Mouse (Mus musculus) heart, embryonic 16.5 days (tissue): ENCODE data around the gene Fam198a. TPM values are rescaled to one million over a fixed set of nuclear protein-coding genes. Genes with fewer than 3 reads are reported as not detected.

Experiments used
- ATAC-seq: fragments of 200-750 bp; cut with Nextera tagmentation; replicated peaks from 2 replicates; pipeline ENCODE4 v1.8.0; 2017; ENCODE audit warnings: moderate number of reproducible peaks; ENCODE audit not compliant: insufficient read depth, low FRiP score; ENCODE audit errors: extremely low read depth
- H3K27ac ChIP-seq: fragments of 300-500 bp; sonication (generic); 2 replicates; pipeline ENCODE4 v1.5.1; 2014; ENCODE audit warnings: mild to moderate bottlenecking, low read length, control low read depth, moderate library complexity
- H3K27me3 ChIP-seq: fragments of 300-500 bp; sonication (generic); 2 replicates; pipeline ENCODE4 v1.6.1; 2014; ENCODE audit warnings: low read length, mixed read lengths; ENCODE audit not compliant: control insufficient read depth, insufficient read depth
- H3K36me3 ChIP-seq: fragments of 300-500 bp; sonication (generic); 2 replicates; pipeline ENCODE4 v1.6.1; 2014; ENCODE audit not compliant: control insufficient read depth, insufficient read depth
- H3K4me1 ChIP-seq: fragments of 300-500 bp; sonication (generic); 2 replicates; pipeline ENCODE4 v1.6.1; 2014; ENCODE audit warnings: low read length, mixed read lengths; ENCODE audit not compliant: control insufficient read depth, insufficient read depth
- H3K4me2 ChIP-seq: fragments of 300-500 bp; sonication (generic); 2 replicates; pipeline ENCODE4 v1.6.1; 2014; ENCODE audit warnings: low read depth, mild to moderate bottlenecking, control low read depth, low read length
- H3K4me3 ChIP-seq: fragments of 300-500 bp; sonication (generic); 2 replicates; pipeline ENCODE4 v1.5.1; 2014; ENCODE audit warnings: mild to moderate bottlenecking, control low read depth, low read length
- H3K9ac ChIP-seq: fragments of 300-500 bp; sonication (generic); 2 replicates; pipeline ENCODE4 v1.6.1; 2014; ENCODE audit warnings: low read length, control low read depth
- H3K9me3 ChIP-seq: fragments of 300-500 bp; sonication (generic); replicated peaks from 2 replicates; pipeline ENCODE4 v1.6.1; 2016; ENCODE audit warnings: low read length; ENCODE audit not compliant: control insufficient read depth
- WGBS: fragments of 180-500 bp; shearing (Covaris S2); extraction: QIAGEN DNeasy Blood & Tissue Kit; methylation state at CpG from one replicate; pipeline ENCODE4 v1.1.7; 2014; 5-methylcytosine and 5-hydroxymethylcytosine counted together
- polyA plus RNA-seq: library from polyadenylated mRNA; unstranded; fragments of >200 nt; fragmentation: Nextera tagmentation; extraction: Ambion mirVana; gene quantifications from 2 replicates; pipeline ENCODE4 v1.2.1, GENCODE M21; 2015

The Fam198a gene
- polyA plus RNA-seq, 1 experiment from 2014 or later: 1.8 TPM

GRCm38 (mm10) chr9:121983504-121983903 lies 32.7 kb downstream of the Fam198a start:
- Histone ChIP-seq H3K27me3 (no peaks in the 10 kb centered on the region), H3K9me3 (no peaks in the 10 kb centered on the region), H3K4me3 (no peak overlapping the region), H3K4me1 (no peaks in the 10 kb centered on the region), H3K4me2 (no peak overlapping the region), H3K36me3 (peaks cover 7% of the 10 kb centered on the region; the same call in 1 of the 2 replicates), H3K9ac (no peak overlapping the region), H3K27ac (no peak overlapping the region)
- no peak for ATAC-seq
- WGBS: 43% methylated on average over 15 of the region's 15 CpGs

- Histone ChIP-seq H3K9me3 (no peaks in the 10 kb centered on the region), H3K27me3 (no peaks in the 10 kb centered on the region), H3K27ac (no peak overlapping the region), H3K36me3 (peaks cover 7% of the 10 kb centered on the region; the same call in 1 of the 2 replicates), H3K4me1 (no peaks in the 10 kb centered on the region), H3K4me3 (no peak overlapping the region), H3K9ac (no peak overlapping the region), H3K4me2 (no peak overlapping the region)
- ATAC-seq: 0 out of 2 replicates have a peak, but pooled peaks have one; percentile 15
- WGBS: 69% methylated on average over 15 of the region's 15 CpGs
Measured at GRCm38 (mm10) chr9:121984465-121985461, 34.0 kb downstream of the Fam198a start.

- WGBS: 53% methylated on average over 3 of the region's 3 CpGs
- Histone ChIP-seq H3K27me3 (no peaks in the 10 kb centered on the region), H3K9me3 (no peaks in the 10 kb centered on the region), H3K9ac (no peak overlapping the region), H3K36me3 (no peaks in the 10 kb centered on the region), H3K4me3 (no peak overlapping the region), H3K27ac (no peak overlapping the region), H3K4me2 (no peak overlapping the region), H3K4me1 (no peaks in the 10 kb centered on the region)
- no peak for ATAC-seq
Measured at GRCm38 (mm10) chr9:121988910-121989309, 38.1 kb downstream of the Fam198a start.

DNA sequence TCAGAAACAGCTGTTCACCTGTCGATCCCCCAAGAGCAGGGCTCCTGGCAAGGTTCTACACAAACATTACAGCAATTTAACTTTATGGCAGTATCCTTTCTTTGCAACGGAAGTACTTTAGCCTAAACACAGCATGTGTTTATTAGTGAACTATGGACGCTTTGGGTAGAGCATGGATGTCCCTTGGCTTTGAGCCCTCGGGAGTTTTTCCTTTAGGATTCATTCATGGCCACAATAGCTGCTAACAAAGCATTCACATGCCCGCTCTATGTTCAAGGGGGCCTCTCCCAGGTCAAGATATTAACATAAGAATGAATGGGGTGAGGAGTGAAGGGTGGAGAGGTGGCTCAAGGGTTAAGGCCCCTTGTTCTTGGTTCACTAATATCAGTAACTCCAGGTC lies 38.7 kb downstream of the Fam198a start:
- WGBS: 74% methylated on average over 5 of the region's 5 CpGs
- Histone ChIP-seq H3K4me3 (no peak overlapping the region), H3K36me3 (no peaks in the 10 kb centered on the region), H3K27ac (no peak overlapping the region), H3K27me3 (no peaks in the 10 kb centered on the region), H3K4me1 (no peaks in the 10 kb centered on the region), H3K9ac (no peak overlapping the region), H3K4me2 (no peak overlapping the region), H3K9me3 (no peaks in the 10 kb centered on the region)
- no peak for ATAC-seq

DNA sequence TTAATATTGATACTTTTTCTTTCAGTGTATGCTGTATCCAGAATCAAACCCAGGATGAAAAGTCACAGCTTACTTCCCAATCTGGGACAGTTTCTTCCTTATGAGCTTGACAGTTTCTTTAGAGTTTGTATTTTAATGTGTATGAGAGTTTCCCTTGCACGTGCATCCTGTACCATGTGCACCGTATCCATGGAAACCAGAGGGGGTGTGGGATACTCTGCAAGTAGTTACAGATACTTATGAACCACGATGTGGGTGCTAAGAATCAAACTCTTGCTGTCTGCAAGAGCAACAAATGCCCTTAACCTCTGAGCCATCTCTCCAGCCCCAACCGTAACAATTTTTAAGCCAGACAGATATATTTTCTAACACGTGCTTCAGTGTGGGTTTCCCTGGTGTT lies 40.3 kb downstream of the Fam198a start:
- ATAC-seq: no peak
- 68% methylated on average over 5 of the region's 5 CpGs for WGBS

DNA sequence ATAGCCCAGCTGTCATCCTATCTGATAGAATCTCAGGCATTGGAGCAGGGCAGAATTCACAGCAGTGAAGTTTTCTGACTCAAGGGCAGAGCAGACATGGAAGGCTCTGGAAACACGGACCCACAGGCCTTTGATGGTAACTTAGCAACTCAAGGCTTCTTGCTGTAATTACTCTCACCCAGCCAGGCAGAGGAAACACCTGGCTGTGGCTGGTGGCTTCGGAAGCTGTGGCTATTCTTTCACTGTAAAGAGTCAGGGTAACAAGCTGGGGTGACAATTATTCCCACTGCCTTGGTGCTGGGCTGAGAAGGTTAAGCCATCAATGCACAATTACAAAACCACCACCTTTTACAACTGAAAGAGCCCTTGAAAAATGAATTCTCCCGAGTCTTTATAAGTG lies 42.3 kb downstream of the Fam198a start:
- Histone ChIP-seq H3K4me2 (no peak overlapping the region), H3K9me3 (no peaks in the 10 kb centered on the region), H3K4me3 (no peak overlapping the region), H3K36me3 (no peaks in the 10 kb centered on the region), H3K9ac (no peak overlapping the region), H3K4me1 (no peaks in the 10 kb centered on the region; the same call in 1 of the 2 replicates), H3K27me3 (no peaks in the 10 kb centered on the region), H3K27ac (no peak overlapping the region; the same call in 1 of the 2 replicates)
- 0 out of 2 replicates have a peak, but pooled peaks have one; percentile 23 for ATAC-seq
- 61% methylated on average over 3 of the region's 3 CpGs for WGBS

More for the DNA sequence above, 40.3 kb downstream of the Fam198a start:
- Histone ChIP-seq H3K4me1 (no peaks in the 10 kb centered on the region; the same call in 1 of the 2 replicates), H3K4me2 (no peak overlapping the region), H3K27ac (no peak overlapping the region), H3K4me3 (no peak overlapping the region), H3K9ac (no peak overlapping the region), H3K27me3 (no peaks in the 10 kb centered on the region), H3K9me3 (no peaks in the 10 kb centered on the region), H3K36me3 (no peaks in the 10 kb centered on the region)

- WGBS: 16% methylated on average over 10 of the region's 10 CpGs
- ATAC-seq: no peak
- peak overlapping the region; percentile 91 for H3K9ac ChIP-seq
- H3K4me1 ChIP-seq: no peaks in the 10 kb centered on the region; the same call in 1 of the 2 replicates
- H3K27ac ChIP-seq: no peak overlapping the region
- H3K36me3 ChIP-seq: no peaks in the 10 kb centered on the region
- no peaks in the 10 kb centered on the region for H3K9me3 ChIP-seq
- peak overlapping the region; percentile 99 for H3K4me2 ChIP-seq
- H3K4me3 ChIP-seq: peak overlapping the region; percentile 92
- H3K27me3 ChIP-seq: no peaks in the 10 kb centered on the region
Measured at GRCm38 (mm10) chr9:121995077-121995476, 44.3 kb downstream of the Fam198a start.

GRCm38 (mm10) chr9:121995508-121996131 lies 44.8 kb downstream of the Fam198a start:
- peak overlapping the region; percentile 91 for H3K9ac ChIP-seq
- peak overlapping the region; percentile 92 for H3K4me3 ChIP-seq
- no peaks in the 10 kb centered on the region for H3K9me3 ChIP-seq
- peak; percentile 61 for ATAC-seq
- no peak overlapping the region for H3K27ac ChIP-seq
- no peaks in the 10 kb centered on the region for H3K36me3 ChIP-seq
- no peaks in the 10 kb centered on the region; the same call in 1 of the 2 replicates for H3K4me1 ChIP-seq
- H3K4me2 ChIP-seq: peak overlapping the region; percentile 99
- under 1% methylated on average over 53 of the region's 53 CpGs for WGBS
- no peaks in the 10 kb centered on the region for H3K27me3 ChIP-seq

DNA sequence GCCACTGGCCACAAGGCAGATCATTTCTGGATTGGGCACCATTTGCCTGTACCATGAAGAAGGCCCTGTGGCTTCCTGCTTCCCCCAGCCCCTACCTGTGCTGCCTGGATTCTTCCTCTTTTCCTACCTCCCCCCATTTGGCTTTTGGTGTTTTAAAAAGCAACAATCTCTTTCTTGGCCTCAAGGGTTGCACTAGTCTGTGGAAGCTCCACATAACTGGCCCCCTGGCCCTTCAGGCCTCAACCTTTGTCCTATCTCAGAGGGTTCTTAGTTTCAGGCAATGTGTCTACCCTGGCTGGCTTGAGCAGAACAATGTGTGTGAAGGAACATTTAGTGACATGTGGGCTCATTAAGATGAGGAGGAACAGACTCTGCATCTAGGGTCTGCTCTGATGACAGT lies 46.2 kb downstream of the Fam198a start, which contains the start of gene Pomgnt2:
Gene Pomgnt2, minus strand, starts transcription at position 101 of the 400 bp plus-strand sequence.
- Histone ChIP-seq H3K4me3 (peak within 1 kb of the TSS; percentile 92), H3K4me2 (peak within 1 kb of the TSS; percentile 99), H3K36me3 (no peaks in the 10 kb centered on the region), H3K9me3 (no peaks in the 10 kb centered on the region), H3K9ac (no peak within 1 kb of the TSS; the same call in 1 of the 2 replicates), H3K27me3 (no peaks in the 10 kb centered on the region), H3K4me1 (no peaks in the 10 kb centered on the region; the same call in 1 of the 2 replicates), H3K27ac (no peak within 1 kb of the TSS)
- no peak for ATAC-seq
